Mouse (Mus musculus) embryonic facial prominence, embryonic 10.5 days (tissue): ENCODE results near the gene Nanos3. TPM values are rescaled to one million over a fixed set of nuclear protein-coding genes. Genes with fewer than 3 reads are reported as not detected.

Experiments used
- DNase-seq: peaks from one replicate; pipeline ENCODE4 v3.0.0-alpha.2; 2017; ENCODE audit warnings: low spot score
- H3K27ac ChIP-seq: fragments of 300-500 bp; sonication (generic); replicated peaks from 2 replicates; pipeline ENCODE4 v1.5.1; 2016; ENCODE audit warnings: mild to moderate bottlenecking
- H3K27me3 ChIP-seq: fragments of 300-500 bp; sonication (generic); replicated peaks from 2 replicates; pipeline ENCODE4 v1.6.1; 2016; ENCODE audit warnings: low read depth, mild to moderate bottlenecking; ENCODE audit not compliant: poor library complexity, severe bottlenecking
- H3K36me3 ChIP-seq: fragments of 300-500 bp; sonication (generic); replicated peaks from 2 replicates; pipeline ENCODE4 v1.6.1; 2016; ENCODE audit warnings: mild to moderate bottlenecking, moderate library complexity
- H3K4me1 ChIP-seq: fragments of 300-500 bp; sonication (generic); 2 replicates; pipeline ENCODE4 v1.6.1; 2016
- H3K4me3 ChIP-seq: fragments of 300-500 bp; sonication (generic); 2 replicates; pipeline ENCODE4 v1.5.1; 2016; ENCODE audit warnings: mild to moderate bottlenecking, moderate library complexity
- H3K9me3 ChIP-seq: fragments of 300-500 bp; sonication (generic); 2 replicates; pipeline ENCODE4 v1.6.1; 2016; ENCODE audit warnings: mild to moderate bottlenecking
- WGBS: fragments of 180-500 bp; shearing (Covaris S2); methylation state at CpG from one replicate; pipeline ENCODE4 v1.1.7; 2016; 5-methylcytosine and 5-hydroxymethylcytosine counted together
- polyA plus RNA-seq: library from polyadenylated mRNA; unstranded; fragments of >200 nt; fragmentation: Nextera tagmentation; extraction: Ambion mirVana; gene quantifications from 2 replicates; pipeline ENCODE4 v1.2.1, GENCODE M21; 2016

Gene Nanos3
- polyA plus RNA-seq, 1 experiment from 2014 or later, result 3.5 TPM

GRCm38 (mm10) chr8:84199348-84200125, 14.5 kb upstream of the Nanos3 start:
- peaks cover 18% of the 10 kb centered on the region for H3K27me3 ChIP-seq
- no peaks in the 10 kb centered on the region for H3K9me3 ChIP-seq
- H3K36me3 ChIP-seq, result 0 out of 2 replicates have a peak, but pooled peaks cover 4% of the 10 kb centered on the region
- H3K4me1 ChIP-seq, result peaks cover 73% of the 10 kb centered on the region
- 50% methylated on average over 11 of the region's 11 CpGs for WGBS
- peak overlapping the region; percentile 95 for H3K27ac ChIP-seq
- peak overlapping the region; percentile 70; the same call in 1 of the 2 replicates for H3K4me3 ChIP-seq
- DNase-seq, result no peak

GRCm38 (mm10) chr8:84198871-84199270, 13.9 kb upstream of the Nanos3 start:
- Histone ChIP-seq H3K9me3 (no peaks in the 10 kb centered on the region), H3K27me3 (peaks cover 18% of the 10 kb centered on the region), H3K4me1 (peaks cover 69% of the 10 kb centered on the region), H3K4me3 (peak overlapping the region; percentile 70), H3K27ac (peak overlapping the region; percentile 95), H3K36me3 (0 out of 2 replicates have a peak, but pooled peaks cover 4% of the 10 kb centered on the region)
- DNase-seq, result no peak
- WGBS, result 18% methylated on average over 4 of the region's 4 CpGs

GRCm38 (mm10) chr8:84197922-84198774, 13.1 kb upstream of the Nanos3 start:
- peak overlapping the region; percentile 66 for H3K4me3 ChIP-seq
- DNase-seq, result peak; percentile 97
- H3K36me3 ChIP-seq, result 0 out of 2 replicates have a peak, but pooled peaks cover 4% of the 10 kb centered on the region
- H3K9me3 ChIP-seq, result no peaks in the 10 kb centered on the region
- peak overlapping the region; percentile 95 for H3K27ac ChIP-seq
- H3K4me1 ChIP-seq, result peaks cover 67% of the 10 kb centered on the region
- WGBS, result 2% methylated on average over 30 of the region's 30 CpGs
- H3K27me3 ChIP-seq, result peaks cover 21% of the 10 kb centered on the region

- H3K4me1 ChIP-seq, result peaks cover 67% of the 10 kb centered on the region
- peaks cover 20% of the 10 kb centered on the region for H3K27me3 ChIP-seq
- H3K9me3 ChIP-seq, result no peaks in the 10 kb centered on the region
- H3K27ac ChIP-seq, result peak overlapping the region; percentile 95
- H3K4me3 ChIP-seq, result peak overlapping the region; percentile 66
- 0 out of 2 replicates have a peak, but pooled peaks cover 4% of the 10 kb centered on the region for H3K36me3 ChIP-seq
- 2% methylated on average over 43 of the region's 43 CpGs for WGBS
- peak; percentile 98 for DNase-seq
These were observed 12.3 kb upstream of the Nanos3 start for GRCm38 (mm10) chr8:84197141-84197921.

- no peak for DNase-seq
- Histone ChIP-seq H3K27ac (0 out of 2 replicates have a peak overlapping the region, but pooled peaks have one; percentile 30), H3K4me3 (no peak overlapping the region), H3K4me1 (peaks cover 52% of the 10 kb centered on the region), H3K27me3 (peaks cover 8% of the 10 kb centered on the region; the same call in 1 of the 2 replicates), H3K9me3 (no peaks in the 10 kb centered on the region), H3K36me3 (no peaks in the 10 kb centered on the region)
- WGBS, result 70% methylated on average over 3 of the region's 3 CpGs
These were observed 9.3 kb upstream of the Nanos3 start for GRCm38 (mm10) chr8:84194224-84194743.

- H3K27me3 ChIP-seq, result peaks cover 10% of the 10 kb centered on the region; the same call in 1 of the 2 replicates
- peaks cover 45% of the 10 kb centered on the region for H3K4me1 ChIP-seq
- DNase-seq, result no peak
- H3K36me3 ChIP-seq, result no peaks in the 10 kb centered on the region
- H3K9me3 ChIP-seq, result no peaks in the 10 kb centered on the region
- 77% methylated on average over 5 of the region's 5 CpGs for WGBS
- no peak overlapping the region for H3K4me3 ChIP-seq
- H3K27ac ChIP-seq, result peak overlapping the region; percentile 40; the same call in 1 of the 2 replicates
These were observed 8.5 kb upstream of the Nanos3 start for GRCm38 (mm10) chr8:84193566-84193965.

- no peak for DNase-seq
- 49% methylated on average over 4 of the region's 4 CpGs for WGBS
- peaks cover 14% of the 10 kb centered on the region; the same call in 1 of the 2 replicates for H3K27me3 ChIP-seq
- H3K9me3 ChIP-seq, result no peaks in the 10 kb centered on the region
- peaks cover 41% of the 10 kb centered on the region for H3K4me1 ChIP-seq
- H3K36me3 ChIP-seq, result no peaks in the 10 kb centered on the region
- H3K27ac ChIP-seq, result no peak overlapping the region
- H3K4me3 ChIP-seq, result no peak overlapping the region; the same call in 1 of the 2 replicates
These were observed 8.1 kb upstream of the Nanos3 start for GRCm38 (mm10) chr8:84193161-84193560.

- no peaks in the 10 kb centered on the region for H3K9me3 ChIP-seq
- H3K4me3 ChIP-seq, result peak overlapping the region; percentile 46
- peak; percentile 88 for DNase-seq
- 6% methylated on average over 33 of the region's 33 CpGs for WGBS
- H3K27ac ChIP-seq, result peak overlapping the region; percentile 69
- peaks cover 35% of the 10 kb centered on the region for H3K4me1 ChIP-seq
- no peaks in the 10 kb centered on the region for H3K36me3 ChIP-seq
- H3K27me3 ChIP-seq, result peaks cover 20% of the 10 kb centered on the region
These were observed 7.5 kb upstream of the Nanos3 start for GRCm38 (mm10) chr8:84192555-84192954.

GRCm38 (mm10) chr8:84192023-84192422, 7.0 kb upstream of the Nanos3 start:
- peaks cover 25% of the 10 kb centered on the region for H3K27me3 ChIP-seq
- no peaks in the 10 kb centered on the region for H3K36me3 ChIP-seq
- DNase-seq, result no peak
- peak overlapping the region; percentile 69 for H3K27ac ChIP-seq
- peaks cover 35% of the 10 kb centered on the region for H3K4me1 ChIP-seq
- WGBS, result 33% methylated on average over 13 of the region's 13 CpGs
- H3K9me3 ChIP-seq, result no peaks in the 10 kb centered on the region
- peak overlapping the region; percentile 46 for H3K4me3 ChIP-seq

- Histone ChIP-seq H3K4me1 (peaks cover 44% of the 10 kb centered on the region), H3K4me3 (no peak overlapping the region), H3K27me3 (peaks cover 30% of the 10 kb centered on the region), H3K9me3 (no peaks in the 10 kb centered on the region), H3K36me3 (no peaks in the 10 kb centered on the region), H3K27ac (no peak overlapping the region)
- DNase-seq, result no peak
- WGBS, result 92% methylated on average over 7 of the region's 7 CpGs
These were observed 5.3 kb upstream of the Nanos3 start for GRCm38 (mm10) chr8:84190191-84190867.

- H3K27me3 ChIP-seq, result peaks cover 37% of the 10 kb centered on the region
- no peaks in the 10 kb centered on the region for H3K36me3 ChIP-seq
- no peak for DNase-seq
- peak overlapping the region; percentile 69 for H3K27ac ChIP-seq
- no peak overlapping the region for H3K4me3 ChIP-seq
- WGBS, result 55% methylated on average over 4 of the region's 4 CpGs
- H3K9me3 ChIP-seq, result no peaks in the 10 kb centered on the region
- peaks cover 46% of the 10 kb centered on the region for H3K4me1 ChIP-seq
These were observed 4.6 kb upstream of the Nanos3 start for GRCm38 (mm10) chr8:84189603-84190002.
